Mouse (Mus musculus): ENCODE results near the gene Upb1. TPM values are rescaled to one million over a fixed set of nuclear protein-coding genes. Genes with fewer than 3 reads are reported as not detected.

The Upb1 gene
- polyA plus RNA-seq, 1 experiment from 2014 or later = not detected

DNA sequence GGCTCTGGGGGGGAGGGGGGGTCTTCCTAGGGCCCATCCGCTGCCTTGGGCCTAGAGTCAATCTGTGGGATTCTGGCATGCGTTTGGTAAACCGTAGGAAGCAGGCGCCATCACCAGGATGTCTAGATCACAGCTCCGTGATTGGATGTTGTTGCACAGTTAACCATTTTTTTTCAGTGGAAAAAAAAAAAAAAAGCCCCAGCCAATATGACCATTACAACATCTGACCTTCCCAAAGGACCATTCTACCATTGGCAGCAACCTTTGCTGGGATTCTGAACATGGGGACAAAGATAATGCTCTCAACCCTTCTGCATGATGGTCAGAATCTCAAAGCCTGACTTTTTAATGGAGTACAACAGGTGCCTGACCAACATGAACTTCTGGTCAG, 29.2 kb downstream of the Upb1 start:
- Histone ChIP-seq H3K9ac (ENCODE audit: low read length) (no peak overlapping the region), H3K9me3 (ENCODE audit: control insufficient read depth, low read length) (no peaks in the 10 kb centered on the region), H3K4me1 (replicated peaks; ENCODE audit: control insufficient read depth, insufficient read depth, low read length) (no peaks in the 10 kb centered on the region), H3K36me3 (ENCODE audit: control insufficient read depth, insufficient read depth, low read length) (no peaks in the 10 kb centered on the region), H3K27me3 (ENCODE audit: control insufficient read depth, insufficient read depth, low read length) (no peaks in the 10 kb centered on the region), H3K27ac (ENCODE audit: low read depth, low read length) (no peak overlapping the region), H3K4me2 (ENCODE audit: low read depth, low read length, severe bottlenecking) (no peak overlapping the region), H3K4me3 (ENCODE audit: low read depth, low read length) (no peak overlapping the region)
- ATAC-seq (replicated peaks; ENCODE audit: low FRiP score) (no peak), DNase-seq (ENCODE audit: low spot score) (no peak)
- 92% methylated on average over 5 of the region's 5 CpGs for WGBS

DNA sequence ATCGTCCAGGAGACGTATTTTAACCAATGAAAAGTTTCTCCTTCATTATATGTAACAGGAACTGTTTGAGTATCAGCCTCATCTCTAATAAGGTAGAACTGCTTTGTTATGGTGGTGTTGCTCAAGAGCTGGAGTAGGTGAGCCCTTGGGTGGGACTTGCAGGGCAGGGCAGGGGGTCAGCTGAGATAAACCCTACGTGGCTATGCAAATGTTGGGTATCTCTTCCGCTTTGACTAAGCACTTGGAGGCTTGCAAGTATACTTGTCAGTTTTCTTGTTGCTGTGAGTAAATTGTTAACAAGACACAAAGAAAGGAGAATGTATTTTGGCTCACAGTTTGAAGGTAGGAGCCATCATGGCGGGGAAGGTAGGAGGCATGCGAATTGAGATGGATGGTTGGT, 29.7 kb downstream of the Upb1 start:
- 93% methylated on average over 6 of the region's 6 CpGs for WGBS
- Histone ChIP-seq H3K27me3 (ENCODE audit: control insufficient read depth, insufficient read depth, low read length) (no peaks in the 10 kb centered on the region), H3K9me3 (ENCODE audit: control insufficient read depth, low read length) (no peaks in the 10 kb centered on the region), H3K36me3 (ENCODE audit: control insufficient read depth, insufficient read depth, low read length) (no peaks in the 10 kb centered on the region), H3K4me3 (ENCODE audit: low read depth, low read length) (no peak overlapping the region), H3K4me1 (replicated peaks; ENCODE audit: control insufficient read depth, insufficient read depth, low read length) (no peaks in the 10 kb centered on the region), H3K9ac (ENCODE audit: low read length) (no peak overlapping the region), H3K4me2 (ENCODE audit: low read depth, low read length, severe bottlenecking) (no peak overlapping the region), H3K27ac (ENCODE audit: low read depth, low read length) (no peak overlapping the region)
- DNase-seq (ENCODE audit: low spot score) = no peak
- no peak for ATAC-seq (replicated peaks; ENCODE audit: low FRiP score)

DNA sequence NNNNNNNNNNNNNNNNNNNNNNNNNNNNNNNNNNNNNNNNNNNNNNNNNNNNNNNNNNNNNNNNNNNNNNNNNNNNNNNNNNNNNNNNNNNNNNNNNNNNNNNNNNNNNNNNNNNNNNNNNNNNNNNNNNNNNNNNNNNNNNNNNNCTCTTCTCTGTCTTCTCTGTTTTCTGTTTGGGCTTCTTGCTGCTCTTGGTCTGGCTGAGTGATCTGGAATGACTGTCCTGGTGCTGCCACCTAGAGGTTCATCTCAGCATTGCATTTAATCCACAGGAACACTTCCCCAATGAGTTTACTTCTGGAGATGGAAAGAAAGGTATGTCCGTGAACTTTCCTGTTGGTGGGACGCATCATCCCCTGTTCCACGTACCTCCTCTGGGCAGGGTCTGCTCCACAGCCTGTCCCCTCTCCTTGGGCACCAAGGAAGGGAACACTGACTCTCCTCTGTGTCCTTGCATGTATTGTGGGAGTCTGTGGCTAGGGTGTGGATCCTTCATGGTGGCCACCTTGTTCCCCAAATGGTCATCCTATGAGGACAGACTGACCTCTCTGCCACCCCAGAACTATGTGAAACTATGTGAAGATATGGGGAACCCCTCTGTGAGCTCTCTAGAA, 35.8 kb downstream of the Upb1 start:
- WGBS = 25% methylated on average over 3 of the region's 3 CpGs
- ATAC-seq (replicated peaks; ENCODE audit: low FRiP score) = peak; percentile 31; the same call in 1 of the 2 replicates

DNA sequence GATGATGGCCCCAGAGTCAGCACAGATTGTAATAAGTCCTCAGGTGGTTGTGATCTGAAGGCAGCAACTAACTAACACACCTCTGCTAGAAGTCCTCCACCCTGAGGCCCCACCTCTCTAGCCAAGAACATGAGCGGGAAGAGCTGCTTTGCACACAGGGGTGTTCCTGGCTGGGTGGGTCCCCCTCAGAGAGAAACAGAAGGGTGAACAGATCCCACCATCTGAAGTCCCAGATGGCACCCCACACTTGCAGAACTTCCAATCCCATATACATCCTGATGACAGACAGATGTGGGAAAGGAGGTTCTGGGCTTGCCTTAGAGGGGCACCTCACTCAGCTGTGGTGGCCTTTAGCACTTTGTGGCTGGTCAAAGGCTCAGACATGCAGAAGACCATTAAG, 36.4 kb downstream of the Upb1 start:
- no peak overlapping the region for H3K4me2 ChIP-seq (ENCODE audit: low read depth, low read length, severe bottlenecking)
- no peaks in the 10 kb centered on the region for H3K9me3 ChIP-seq (ENCODE audit: control insufficient read depth, low read length)
- H3K27ac ChIP-seq (ENCODE audit: low read depth, low read length) = no peak overlapping the region
- ATAC-seq (replicated peaks; ENCODE audit: low FRiP score) (no peak), DNase-seq (ENCODE audit: low spot score) (no peak)
- H3K36me3 ChIP-seq (ENCODE audit: control insufficient read depth, insufficient read depth, low read length) = no peaks in the 10 kb centered on the region
- H3K4me3 ChIP-seq (ENCODE audit: low read depth, low read length) = no peak overlapping the region
- H3K9ac ChIP-seq (ENCODE audit: low read length) = no peak overlapping the region
- H3K4me1 ChIP-seq (replicated peaks; ENCODE audit: control insufficient read depth, insufficient read depth, low read length) = no peaks in the 10 kb centered on the region
- no peaks in the 10 kb centered on the region for H3K27me3 ChIP-seq (ENCODE audit: control insufficient read depth, insufficient read depth, low read length)
- WGBS = 90% methylated on average over 1 of the region's 1 CpGs

More for the DNA sequence above, 35.8 kb downstream of the Upb1 start:
- H3K9ac ChIP-seq (ENCODE audit: low read length) = no peak overlapping the region
- no peaks in the 10 kb centered on the region for H3K36me3 ChIP-seq (ENCODE audit: control insufficient read depth, insufficient read depth, low read length)
- H3K9me3 ChIP-seq (ENCODE audit: control insufficient read depth, low read length) = no peaks in the 10 kb centered on the region
- no peaks in the 10 kb centered on the region for H3K4me1 ChIP-seq (replicated peaks; ENCODE audit: control insufficient read depth, insufficient read depth, low read length)
- DNase-seq (ENCODE audit: low spot score) = peak; percentile 89
- no peaks in the 10 kb centered on the region for H3K27me3 ChIP-seq (ENCODE audit: control insufficient read depth, insufficient read depth, low read length)
- no peak overlapping the region for H3K4me2 ChIP-seq (ENCODE audit: low read depth, low read length, severe bottlenecking)
- H3K27ac ChIP-seq (ENCODE audit: low read depth, low read length) = no peak overlapping the region
- no peak overlapping the region for H3K4me3 ChIP-seq (ENCODE audit: low read depth, low read length)

DNA sequence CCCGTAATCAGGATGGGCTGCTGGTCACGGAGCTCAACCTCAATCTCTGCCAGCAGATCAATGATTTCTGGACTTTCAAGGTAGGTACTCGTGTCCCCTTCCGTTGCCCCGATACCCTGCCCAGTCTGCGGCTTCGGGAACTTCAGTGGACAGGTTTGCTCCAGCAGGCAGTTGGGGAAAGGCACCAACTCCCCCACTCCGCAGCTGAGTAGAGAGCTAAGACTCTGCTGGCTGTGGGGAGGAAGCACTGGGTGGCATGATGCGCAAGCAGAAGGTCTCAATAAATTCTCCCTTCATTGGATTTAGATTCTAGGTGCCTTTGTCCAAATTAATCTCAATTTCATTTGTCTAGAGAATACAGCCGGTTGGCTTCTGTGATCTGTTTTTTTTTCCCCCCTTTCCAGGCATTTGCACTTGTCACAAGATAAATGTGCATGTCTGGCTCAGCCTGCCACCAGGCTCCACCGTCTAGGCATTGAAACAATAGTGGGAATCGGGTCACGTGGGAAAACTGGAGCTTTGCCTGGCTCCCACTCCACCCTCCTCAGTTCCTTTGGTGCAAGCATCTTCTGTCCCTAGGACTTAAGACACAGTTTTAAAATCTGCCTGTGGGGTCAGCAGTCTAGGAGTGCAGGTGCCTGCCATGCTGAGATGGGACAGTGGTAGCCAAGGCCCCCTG, 37.4 kb downstream of the Upb1 start:
- Histone ChIP-seq H3K36me3 (ENCODE audit: control insufficient read depth, insufficient read depth, low read length) (no peaks in the 10 kb centered on the region), H3K4me3 (ENCODE audit: low read depth, low read length) (no peak overlapping the region), H3K9ac (ENCODE audit: low read length) (no peak overlapping the region), H3K4me2 (ENCODE audit: low read depth, low read length, severe bottlenecking) (no peak overlapping the region), H3K27me3 (ENCODE audit: control insufficient read depth, insufficient read depth, low read length) (no peaks in the 10 kb centered on the region), H3K9me3 (ENCODE audit: control insufficient read depth, low read length) (no peaks in the 10 kb centered on the region), H3K4me1 (replicated peaks; ENCODE audit: control insufficient read depth, insufficient read depth, low read length) (no peaks in the 10 kb centered on the region), H3K27ac (ENCODE audit: low read depth, low read length) (no peak overlapping the region)
- ATAC-seq (replicated peaks; ENCODE audit: low FRiP score) = no peak
- 77% methylated on average over 13 of the region's 13 CpGs for WGBS
- DNase-seq (ENCODE audit: low spot score) = no peak

DNA sequence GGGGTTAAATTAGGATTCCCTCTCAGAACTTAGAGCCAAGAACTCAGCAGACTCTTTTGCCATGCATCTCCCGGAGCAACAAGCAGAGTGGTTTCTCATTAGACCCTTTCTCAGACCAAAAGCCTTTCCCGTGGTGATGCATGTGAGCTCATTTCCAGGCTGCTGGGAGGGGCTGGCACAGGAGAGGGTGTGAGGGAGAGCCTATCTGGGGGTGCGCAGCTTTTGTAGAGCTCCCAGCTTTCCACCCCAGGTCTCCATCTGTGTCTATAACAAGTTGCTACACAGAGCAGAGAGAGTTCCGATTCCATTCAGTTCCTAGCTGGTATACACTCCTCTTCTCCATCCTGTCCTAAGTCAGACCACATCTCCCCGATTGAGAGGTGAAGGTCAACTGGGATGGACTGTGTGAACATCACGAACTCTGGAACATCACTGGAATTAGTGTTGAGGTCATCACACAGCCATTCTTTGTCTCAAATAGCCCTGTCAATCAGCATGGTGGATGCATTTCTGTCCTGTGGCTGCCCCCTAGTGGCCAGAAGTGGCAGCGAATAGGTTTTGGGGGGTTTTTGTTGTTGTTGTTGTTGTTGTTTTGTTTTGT, 38.4 kb downstream of the Upb1 start:
- DNase-seq (ENCODE audit: low spot score) = peak; percentile 78
- WGBS = 45% methylated on average over 7 of the region's 7 CpGs
- no peaks in the 10 kb centered on the region for H3K36me3 ChIP-seq (ENCODE audit: control insufficient read depth, insufficient read depth, low read length)
- H3K4me3 ChIP-seq (ENCODE audit: low read depth, low read length) = no peak overlapping the region
- H3K9ac ChIP-seq (ENCODE audit: low read length) = no peak overlapping the region
- peak; percentile 76 for ATAC-seq (replicated peaks; ENCODE audit: low FRiP score)
- H3K27ac ChIP-seq (ENCODE audit: low read depth, low read length) = no peak overlapping the region
- H3K4me1 ChIP-seq (replicated peaks; ENCODE audit: control insufficient read depth, insufficient read depth, low read length) = no peaks in the 10 kb centered on the region
- H3K4me2 ChIP-seq (ENCODE audit: low read depth, low read length, severe bottlenecking) = no peak overlapping the region
- no peaks in the 10 kb centered on the region for H3K9me3 ChIP-seq (ENCODE audit: control insufficient read depth, low read length)
- no peaks in the 10 kb centered on the region for H3K27me3 ChIP-seq (ENCODE audit: control insufficient read depth, insufficient read depth, low read length)

DNA sequence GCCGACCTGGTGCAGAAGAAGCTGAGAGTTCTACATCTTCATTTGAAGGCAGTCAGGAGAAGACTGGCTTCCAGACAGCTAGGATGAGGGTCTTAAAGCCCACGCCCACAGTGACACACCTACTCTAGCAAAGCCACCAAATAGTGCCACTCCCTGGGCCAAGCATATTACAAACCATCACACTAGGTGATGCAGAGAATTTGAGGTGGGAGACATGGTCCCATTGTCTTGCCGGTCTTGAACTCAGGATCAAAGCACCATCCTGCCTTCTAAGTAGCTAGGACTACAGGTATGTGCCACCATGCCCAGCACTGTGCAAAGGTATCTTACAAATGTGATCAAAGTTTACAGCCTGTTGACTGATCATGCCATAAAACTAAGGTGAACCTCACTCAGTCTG, 39.8 kb downstream of the Upb1 start:
- Histone ChIP-seq H3K9me3 (ENCODE audit: control insufficient read depth, low read length) (no peaks in the 10 kb centered on the region), H3K27me3 (ENCODE audit: control insufficient read depth, insufficient read depth, low read length) (no peaks in the 10 kb centered on the region), H3K4me2 (ENCODE audit: low read depth, low read length, severe bottlenecking) (no peak overlapping the region), H3K9ac (ENCODE audit: low read length) (no peak overlapping the region), H3K27ac (ENCODE audit: low read depth, low read length) (no peak overlapping the region), H3K4me1 (replicated peaks; ENCODE audit: control insufficient read depth, insufficient read depth, low read length) (no peaks in the 10 kb centered on the region), H3K36me3 (ENCODE audit: control insufficient read depth, insufficient read depth, low read length) (no peaks in the 10 kb centered on the region), H3K4me3 (ENCODE audit: low read depth, low read length) (no peak overlapping the region)
- whole genome bisulfite sequencing = 91% methylated on average over 3 of the region's 3 CpGs
- DNase-seq (ENCODE audit: low spot score) (no peak), ATAC-seq (replicated peaks; ENCODE audit: low FRiP score) (no peak)

DNA sequence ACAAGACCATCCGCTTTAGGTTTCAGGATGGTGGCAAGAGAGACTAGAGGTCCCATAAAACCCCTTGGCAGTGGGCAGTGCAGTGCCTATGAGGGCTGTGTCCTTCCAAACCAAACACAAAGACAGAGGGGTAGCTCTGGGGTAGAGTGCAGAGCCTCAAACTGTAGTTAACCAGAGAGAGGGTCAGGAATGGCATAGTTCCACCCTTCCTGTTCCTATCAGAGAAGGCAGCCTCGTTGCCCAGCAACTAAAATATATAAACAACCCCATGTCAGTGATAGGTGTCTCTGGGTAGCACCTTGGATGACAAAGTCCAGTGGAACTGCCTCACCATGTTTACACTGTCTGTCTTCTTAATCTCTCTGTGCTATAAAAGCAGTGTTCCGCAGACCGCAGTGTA, 40.9 kb downstream of the Upb1 start:
- Histone ChIP-seq H3K9me3 (ENCODE audit: control insufficient read depth, low read length) (no peaks in the 10 kb centered on the region), H3K4me2 (ENCODE audit: low read depth, low read length, severe bottlenecking) (no peak overlapping the region), H3K36me3 (ENCODE audit: control insufficient read depth, insufficient read depth, low read length) (no peaks in the 10 kb centered on the region), H3K4me3 (ENCODE audit: low read depth, low read length) (no peak overlapping the region), H3K4me1 (replicated peaks; ENCODE audit: control insufficient read depth, insufficient read depth, low read length) (no peaks in the 10 kb centered on the region), H3K27ac (ENCODE audit: low read depth, low read length) (no peak overlapping the region), H3K27me3 (ENCODE audit: control insufficient read depth, insufficient read depth, low read length) (no peaks in the 10 kb centered on the region), H3K9ac (ENCODE audit: low read length) (no peak overlapping the region)
- DNase-seq (ENCODE audit: low spot score) = no peak
- 89% methylated on average over 4 of the region's 4 CpGs for WGBS
- no peak for ATAC-seq (replicated peaks; ENCODE audit: low FRiP score)

DNA sequence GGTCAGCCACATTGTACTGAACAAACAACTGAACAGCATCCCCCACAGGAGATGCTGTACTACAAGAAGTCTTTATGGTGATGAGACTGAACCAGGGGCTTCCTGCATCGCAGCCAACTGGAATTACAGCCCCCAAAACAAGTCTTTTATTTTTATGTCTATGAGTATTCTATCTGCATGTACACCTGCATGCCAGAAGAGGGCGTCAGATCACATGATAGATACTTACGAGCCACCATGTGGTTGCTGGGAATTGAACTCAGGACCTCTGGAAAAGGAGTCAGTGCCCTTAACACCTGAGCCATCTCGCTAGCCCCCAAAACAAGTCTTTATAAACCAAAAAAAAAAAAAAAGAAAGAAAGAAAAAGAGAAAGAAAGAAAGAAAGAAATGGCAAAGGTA, 42.1 kb downstream of the Upb1 start:
- H3K4me1 ChIP-seq (replicated peaks; ENCODE audit: control insufficient read depth, insufficient read depth, low read length) = no peaks in the 10 kb centered on the region
- H3K27ac ChIP-seq (ENCODE audit: low read depth, low read length) = no peak overlapping the region
- H3K4me3 ChIP-seq (ENCODE audit: low read depth, low read length) = no peak overlapping the region
- ATAC-seq (replicated peaks; ENCODE audit: low FRiP score) (no peak), DNase-seq (ENCODE audit: low spot score) (no peak)
- H3K9ac ChIP-seq (ENCODE audit: low read length) = no peak overlapping the region
- 91% methylated on average over 4 of the region's 4 CpGs for WGBS
- no peaks in the 10 kb centered on the region for H3K9me3 ChIP-seq (ENCODE audit: control insufficient read depth, low read length)
- no peak overlapping the region for H3K4me2 ChIP-seq (ENCODE audit: low read depth, low read length, severe bottlenecking)
- no peaks in the 10 kb centered on the region for H3K36me3 ChIP-seq (ENCODE audit: control insufficient read depth, insufficient read depth, low read length)
- no peaks in the 10 kb centered on the region for H3K27me3 ChIP-seq (ENCODE audit: control insufficient read depth, insufficient read depth, low read length)

All from forebrain, embryonic 11.5 days (tissue).